Mouse (Mus musculus) adipocyte (in vitro differentiated cells): ENCODE data around the gene Slc30a9.

Experiments
- DNase-seq: peaks from one replicate; pipeline ENCODE4 v3.0.0-alpha.2; 2016; ENCODE audit warnings: low spot score

Slc30a9 gene

DNA sequence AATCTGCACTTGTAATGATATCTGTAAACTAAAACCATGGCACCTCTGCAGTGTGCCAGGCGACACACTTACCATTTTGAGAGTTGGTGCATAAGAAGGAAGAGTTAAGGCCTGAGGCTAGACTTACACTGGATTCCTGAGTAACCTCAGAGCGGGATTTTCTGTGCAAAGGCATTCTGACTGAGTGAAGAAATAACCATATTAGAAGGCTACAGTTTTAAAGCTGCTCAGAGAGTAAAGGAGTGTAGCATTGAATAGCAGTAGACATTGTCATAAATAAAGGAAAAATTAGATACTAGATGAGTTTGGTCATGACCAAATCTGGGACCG is 5.7 kb downstream of the Slc30a9 start:
- DNase-seq: no peak

DNA sequence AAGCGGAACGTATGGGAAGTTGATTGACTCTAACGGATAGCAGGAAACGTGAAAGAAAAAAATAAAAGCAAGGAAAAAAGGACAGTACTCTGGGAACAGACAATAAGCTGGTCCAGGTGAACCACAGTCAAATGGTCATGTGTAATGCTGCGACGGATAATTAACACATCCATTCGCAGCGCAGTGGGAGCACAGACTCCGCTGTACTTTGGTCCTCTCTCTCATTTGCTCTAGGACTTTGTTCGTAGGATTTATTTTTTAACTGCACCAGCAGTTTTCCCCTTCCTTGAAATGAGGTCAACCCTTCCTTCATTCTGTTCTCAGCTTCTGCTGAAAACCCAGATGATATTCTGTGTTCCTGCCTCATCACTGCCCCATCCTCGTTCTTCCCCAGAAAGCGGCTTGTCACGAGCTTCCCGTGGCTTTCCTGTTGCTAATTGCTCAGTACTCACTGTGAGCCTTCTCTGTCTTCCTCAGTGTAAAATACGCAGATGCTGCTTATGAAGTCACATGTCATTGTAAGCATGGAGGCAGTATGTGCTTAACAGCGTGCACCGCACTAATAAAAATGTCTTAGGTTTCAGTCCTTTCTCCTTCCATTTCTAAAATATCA is 15.0 kb downstream of the Slc30a9 start:
- DNase-seq: no peak

DNA sequence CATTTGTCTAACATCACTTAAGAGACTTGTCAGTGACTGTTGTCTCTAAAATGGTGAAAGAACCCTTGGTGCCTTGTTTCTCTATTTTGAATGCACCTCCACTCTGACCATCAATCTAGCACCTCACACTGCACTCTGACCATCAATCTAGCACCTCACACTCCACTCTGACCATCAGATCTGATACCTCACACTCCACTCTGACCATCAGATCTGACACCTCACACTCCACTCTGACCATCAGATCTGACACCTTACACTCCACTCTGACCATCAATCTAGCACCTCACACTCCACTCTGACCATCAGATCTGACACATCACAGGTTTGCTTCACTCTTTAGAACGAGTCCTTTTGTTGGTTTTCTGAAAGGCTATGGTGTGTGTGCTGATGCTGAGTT is 17.3 kb downstream of the Slc30a9 start:
- no peak for DNase-seq

DNA sequence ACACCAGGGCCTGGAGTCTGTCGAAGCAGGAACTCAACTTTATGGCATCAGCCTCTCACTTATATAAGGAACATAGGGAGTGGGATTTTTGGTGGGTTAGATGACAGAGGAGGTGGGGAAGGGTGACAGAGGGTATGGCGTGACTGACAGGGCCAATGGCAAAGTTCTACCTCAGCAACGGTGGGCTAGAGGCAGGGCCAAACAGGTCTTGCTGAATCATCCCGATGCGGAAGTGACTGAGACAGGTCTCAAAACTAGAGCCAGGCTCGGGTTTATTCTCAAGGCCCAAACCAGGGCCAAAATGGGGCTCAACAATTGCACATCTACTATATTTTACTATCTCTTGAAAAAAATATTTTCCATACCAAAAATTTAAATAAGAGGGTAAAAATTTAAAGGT is 34.1 kb downstream of the Slc30a9 start:
- no peak for DNase-seq

DNA sequence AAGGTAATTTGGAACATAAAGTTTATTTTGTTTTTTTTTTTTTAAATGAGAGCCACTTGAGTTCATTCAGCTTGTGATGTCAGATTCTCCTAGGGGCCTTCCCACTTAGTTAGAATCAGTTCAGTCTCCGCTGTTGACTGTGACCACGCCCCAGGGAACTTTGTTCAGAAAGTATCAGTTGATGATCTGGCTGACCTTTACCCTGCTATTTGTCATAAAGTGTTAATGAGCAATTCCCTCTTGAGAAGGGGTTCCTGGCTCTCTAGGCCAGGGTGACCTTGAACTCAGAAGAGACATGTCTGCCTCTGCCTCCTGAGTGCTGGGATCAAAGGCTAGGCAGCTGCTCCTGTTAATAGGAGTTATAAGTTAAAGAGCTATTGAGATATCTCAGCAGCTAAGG is 40.3 kb downstream of the Slc30a9 start:
- DNase-seq: no peak

DNA sequence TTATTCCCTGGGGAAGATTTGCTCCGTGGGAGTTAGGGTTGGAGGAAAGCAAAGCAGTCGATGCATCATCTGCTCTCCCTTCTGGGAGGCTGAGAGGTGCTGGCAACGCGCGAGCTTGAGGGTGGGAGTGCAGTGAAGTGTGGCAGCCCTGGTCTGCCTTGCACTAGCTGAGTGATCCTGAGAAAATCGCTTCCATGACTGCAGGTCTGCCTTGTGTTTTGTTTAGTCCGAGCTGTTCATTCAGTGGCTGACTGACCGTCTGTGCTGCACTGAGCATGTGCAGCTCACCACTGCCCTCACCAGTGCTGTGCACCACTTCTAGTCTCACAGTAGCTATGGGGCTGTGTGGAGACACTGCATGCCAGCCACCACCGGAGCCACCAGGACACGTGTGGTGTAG is 42.2 kb downstream of the Slc30a9 start:
- no peak for DNase-seq

DNA sequence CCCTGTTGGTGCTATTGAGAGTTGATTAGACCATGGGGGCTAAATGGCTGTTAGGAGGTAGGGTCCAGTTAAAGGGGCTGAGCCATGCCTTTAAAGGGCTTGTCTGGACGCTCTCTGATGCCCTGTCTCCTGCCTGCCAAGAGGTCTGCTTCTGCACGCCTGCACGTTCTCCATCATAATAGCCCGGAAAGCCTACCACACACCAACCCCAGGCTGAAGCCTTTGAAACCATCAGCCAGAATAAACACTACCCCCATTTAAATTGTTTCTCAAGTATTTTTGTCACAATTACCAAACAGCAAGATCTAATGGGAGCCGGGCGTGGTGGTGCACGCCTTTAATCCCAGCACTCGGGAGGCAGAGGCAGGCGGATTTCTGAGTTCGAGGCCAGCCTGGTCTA is 55.6 kb downstream of the Slc30a9 start:
- DNase-seq: no peak

DNA sequence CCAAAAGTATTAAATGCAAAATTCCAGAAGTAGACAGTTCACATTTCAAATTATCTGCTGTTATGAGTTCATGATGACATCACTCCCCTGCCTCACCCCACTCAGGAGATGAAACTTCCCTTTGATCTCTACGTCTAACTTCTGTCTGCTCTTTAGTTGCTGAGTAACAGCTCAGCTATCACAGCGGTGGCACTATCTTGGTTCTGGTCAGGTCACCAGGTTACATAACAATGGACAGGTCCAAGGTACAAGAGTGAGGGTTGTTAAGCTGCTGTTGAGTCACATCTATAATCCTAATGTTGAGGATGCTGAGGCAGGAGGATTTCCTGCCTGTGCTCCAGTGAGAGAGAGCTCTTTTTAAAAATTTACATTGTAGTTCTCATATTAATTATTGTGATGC is 56.2 kb downstream of the Slc30a9 start:
- no peak for DNase-seq

DNA sequence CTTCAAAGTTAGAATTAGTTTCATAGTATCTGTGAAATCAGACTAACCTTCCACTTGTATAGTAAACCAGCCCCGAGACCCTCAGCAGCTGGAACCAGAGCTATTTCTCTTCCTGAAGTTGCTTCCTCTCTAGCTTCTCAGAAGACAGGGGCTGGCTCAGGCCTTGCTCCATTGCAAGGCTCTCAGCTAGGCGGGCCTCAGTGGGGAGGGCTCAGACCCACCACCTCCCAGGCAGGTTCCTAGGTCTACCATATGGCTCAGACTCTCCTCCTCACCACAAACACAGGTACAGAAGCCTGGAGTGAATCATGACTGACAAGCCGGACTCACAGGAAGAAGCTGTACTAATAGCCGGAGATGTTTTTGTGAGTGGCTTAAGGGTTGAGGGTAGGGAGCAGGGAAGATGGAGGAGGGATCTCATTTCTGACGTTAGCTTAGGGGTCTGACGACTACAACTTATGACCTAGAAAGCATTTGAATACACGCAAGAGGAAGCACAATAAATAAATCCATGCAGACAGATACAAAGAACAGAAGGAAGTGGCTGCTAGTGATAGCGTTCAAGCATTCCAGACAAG is 70.4 kb downstream of the Slc30a9 start:
- no peak for DNase-seq

DNA sequence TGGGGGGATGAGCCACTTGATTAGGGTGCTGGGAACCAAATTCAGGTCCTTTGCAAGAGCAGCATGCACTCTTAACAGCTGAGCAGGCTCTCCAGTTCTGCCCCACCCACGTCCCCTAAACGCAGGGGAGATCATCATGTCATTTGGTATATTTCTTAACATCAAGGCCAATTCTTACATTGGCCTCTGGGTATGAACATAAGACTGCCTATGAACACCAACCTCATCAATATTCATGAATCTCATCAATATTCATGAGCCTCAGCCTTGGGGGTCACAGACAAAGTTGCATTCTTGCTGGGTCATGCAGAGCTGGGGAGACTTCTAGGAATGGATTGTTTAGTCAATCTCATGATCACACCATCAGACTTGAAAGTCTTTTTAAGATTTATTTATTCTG is 74.9 kb downstream of the Slc30a9 start:
- no peak for DNase-seq

DNA sequence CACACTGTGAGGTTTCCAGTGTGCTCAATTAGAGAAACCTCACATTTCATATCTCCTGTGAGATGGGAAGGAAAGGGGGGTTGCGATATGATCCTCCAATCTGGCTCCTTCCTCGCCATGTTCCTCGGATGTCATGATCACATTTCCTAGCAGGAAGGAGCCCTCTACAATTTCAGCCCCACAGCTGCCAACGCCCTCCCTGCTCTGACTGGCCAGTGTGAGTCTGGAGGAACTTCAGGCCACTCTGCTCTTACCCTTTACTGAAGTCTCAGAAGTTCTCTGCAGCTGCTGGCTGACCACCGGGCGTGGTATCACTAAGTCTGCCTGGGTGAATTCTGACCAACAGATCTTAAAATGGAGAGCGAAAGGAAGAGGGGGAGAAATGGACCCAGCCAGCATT is 75.8 kb downstream of the Slc30a9 start:
- no peak for DNase-seq

DNA sequence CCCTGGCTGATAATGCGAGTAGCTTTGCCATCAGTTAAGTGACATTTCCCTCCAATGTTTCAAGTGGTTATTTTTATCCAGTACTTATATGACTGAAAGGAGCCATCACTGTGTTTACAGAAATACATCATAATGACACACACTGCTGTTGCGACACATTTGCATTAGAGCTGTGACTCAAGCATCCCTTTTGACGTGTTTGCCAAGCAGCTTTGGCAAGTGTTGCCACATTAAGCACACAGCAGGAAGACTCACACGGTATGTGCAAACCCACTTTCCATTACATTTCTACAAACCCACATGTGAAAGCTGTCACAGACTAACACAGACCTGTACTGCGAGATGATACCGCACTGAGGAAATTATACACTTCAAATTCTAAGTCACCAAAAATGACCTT is 87.2 kb downstream of the Slc30a9 start:
- DNase-seq: peak; percentile 71

DNA sequence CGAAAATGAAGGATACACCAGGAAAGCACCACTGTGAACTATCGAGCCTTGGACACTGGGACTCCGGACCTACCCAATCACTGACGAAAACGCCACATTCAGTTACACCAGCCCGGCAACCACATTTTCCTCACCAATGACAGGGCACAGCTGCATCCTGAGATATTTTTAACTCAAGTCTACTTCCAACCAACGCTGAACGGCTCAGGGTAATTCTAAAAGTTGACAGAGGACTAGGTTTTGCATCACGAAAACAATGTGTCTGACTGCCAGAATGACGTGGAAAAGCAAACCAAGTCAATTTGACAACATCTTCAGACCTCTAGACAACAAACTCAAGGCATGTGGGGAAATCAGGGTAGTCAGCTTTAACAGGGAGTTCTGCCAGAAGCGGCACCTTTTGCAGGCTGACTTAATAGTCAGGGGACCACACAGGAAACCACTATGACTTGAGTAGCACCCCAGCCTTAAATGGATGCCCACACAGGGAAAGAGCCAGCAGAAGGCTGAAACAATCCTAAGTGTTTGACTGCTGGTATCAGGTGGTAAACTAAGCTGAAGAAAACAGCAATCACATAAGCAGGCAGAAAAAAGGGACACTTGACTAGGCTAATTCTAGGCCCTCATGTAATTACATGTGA is 88.6 kb downstream of the Slc30a9 start:
- no peak for DNase-seq

DNA sequence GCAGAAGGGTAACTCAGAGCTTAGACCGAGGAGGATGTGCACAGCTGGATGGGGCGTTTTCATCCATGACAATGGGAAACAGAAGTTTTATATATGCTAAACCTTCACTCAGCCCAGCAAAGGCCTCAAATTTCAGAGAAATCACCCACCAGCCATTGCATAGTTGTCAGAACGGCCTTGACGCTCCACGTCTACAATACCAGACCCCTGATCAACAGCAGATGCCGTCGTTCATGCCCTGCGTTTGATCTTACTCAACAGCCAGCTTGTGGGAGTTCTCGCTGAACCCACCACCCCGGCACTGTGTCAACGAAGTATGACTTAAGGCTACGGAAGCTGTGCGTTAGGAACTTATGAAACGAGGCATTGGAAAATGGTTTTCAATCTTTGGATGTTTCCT is 90.4 kb downstream of the Slc30a9 start:
- no peak for DNase-seq

DNA sequence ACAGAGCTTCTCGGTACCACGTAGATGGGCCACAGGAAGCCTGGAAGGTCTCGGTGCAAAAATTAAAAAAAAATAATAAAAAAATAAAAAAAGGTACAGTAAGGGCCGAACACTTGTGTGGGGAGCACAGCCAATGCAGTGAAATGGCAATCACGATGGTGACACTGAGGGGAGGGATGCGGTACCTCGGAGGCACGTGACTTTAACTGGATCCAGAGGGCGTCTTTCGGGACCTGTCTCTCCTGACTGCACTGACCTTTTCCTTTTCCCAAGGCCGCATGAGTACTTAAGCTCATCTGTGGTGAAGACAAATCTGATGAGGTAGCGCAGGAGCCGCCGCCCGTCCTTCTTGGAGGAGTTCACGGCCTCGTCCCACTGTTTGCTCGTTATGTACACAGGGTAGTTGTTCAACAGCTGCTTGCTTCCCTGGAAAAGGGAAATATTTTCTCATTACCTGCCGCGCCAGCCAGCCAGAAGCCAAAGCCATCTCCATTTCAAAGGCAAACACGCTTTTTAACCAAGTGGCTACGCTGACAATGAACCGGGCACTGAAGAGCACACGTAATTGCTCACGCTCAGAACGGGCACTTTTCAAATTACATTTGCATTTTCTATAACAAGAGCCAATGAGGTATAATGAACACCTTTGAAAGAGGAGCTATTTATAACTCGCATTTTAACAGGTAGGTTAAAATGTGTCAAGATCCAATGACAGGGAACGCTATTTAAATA is 93.3 kb downstream of the Slc30a9 start:
- no peak for DNase-seq

DNA sequence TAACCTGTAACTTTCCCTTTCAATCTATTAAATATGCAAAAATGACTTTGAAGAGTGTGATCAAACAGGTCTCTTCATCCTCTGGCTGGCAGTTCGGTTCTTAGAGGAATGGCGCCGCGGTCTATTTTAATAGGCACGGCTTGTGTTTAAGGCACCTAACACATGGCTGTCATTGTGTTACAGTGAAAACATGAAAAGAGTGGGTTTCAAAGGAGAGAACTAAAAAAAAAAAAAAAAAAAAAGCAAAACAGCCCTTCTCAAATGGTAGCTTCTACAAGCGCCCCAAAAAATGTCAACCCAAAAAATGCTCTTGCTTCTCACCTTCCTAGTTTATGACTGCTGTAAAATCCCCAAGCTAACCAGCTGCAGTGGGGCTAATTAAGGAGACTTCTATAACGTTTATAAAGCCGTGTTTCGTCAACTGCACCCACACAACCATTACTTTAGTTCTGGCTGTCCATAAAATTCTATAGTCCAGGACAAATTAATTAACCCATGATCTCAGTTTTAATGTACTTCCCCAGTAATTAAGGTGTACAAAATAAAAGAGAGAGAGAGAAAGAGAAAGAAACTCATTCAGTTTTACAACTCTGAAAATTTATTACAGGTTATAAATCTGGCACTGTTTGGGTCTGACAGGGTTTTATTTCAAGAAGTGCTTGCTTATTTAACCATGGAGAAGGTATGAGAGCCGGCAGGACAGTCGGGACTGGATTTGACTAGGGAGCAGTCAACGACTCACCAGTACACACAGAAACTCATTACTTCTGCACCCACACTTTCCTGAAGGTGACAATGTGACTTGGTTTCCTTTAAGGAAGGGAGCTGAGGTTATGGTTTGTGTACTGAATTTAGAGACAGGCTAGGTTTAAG is 94.1 kb downstream of the Slc30a9 start:
- DNase-seq: no peak

DNA sequence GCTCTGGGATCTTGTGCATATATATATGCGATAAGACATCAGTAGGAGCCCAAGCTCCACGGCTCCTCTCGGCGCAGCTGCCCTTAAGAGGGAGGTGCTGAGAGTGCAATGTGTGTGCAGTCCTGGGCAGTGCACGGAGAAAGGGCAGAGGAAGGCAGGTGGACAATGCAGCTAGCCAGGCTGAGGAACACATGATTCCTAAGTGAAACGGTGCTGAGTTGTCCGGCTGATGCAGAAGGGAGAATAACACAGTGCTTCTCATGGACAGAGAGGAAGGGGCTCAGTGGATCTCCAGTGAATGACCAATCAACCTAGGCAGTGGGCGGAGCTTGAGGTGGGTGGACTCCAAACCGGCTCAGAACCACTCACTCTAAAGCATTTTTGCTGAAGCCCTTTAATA is 94.9 kb downstream of the Slc30a9 start:
- no peak for DNase-seq

DNA sequence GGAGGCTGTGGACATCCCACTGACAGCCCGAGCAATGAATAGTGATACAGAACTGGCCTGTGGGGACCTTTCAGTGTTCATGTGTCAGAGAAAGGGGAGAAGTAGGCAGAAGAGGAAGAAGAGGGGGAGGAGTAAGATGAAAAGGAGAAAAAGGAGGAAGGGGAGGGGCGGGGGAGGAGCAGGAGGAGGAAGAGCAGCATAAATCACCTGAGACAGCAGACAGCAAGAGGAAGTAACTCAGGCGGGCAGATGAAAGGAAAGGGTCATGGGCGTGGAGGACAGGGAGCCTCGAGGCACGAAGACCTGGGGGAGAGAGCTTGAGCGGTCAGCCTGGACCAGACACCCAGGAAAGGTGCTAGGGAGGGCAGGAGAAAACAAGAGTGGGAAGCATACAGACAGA is 97.6 kb downstream of the Slc30a9 start:
- DNase-seq: no peak

DNA sequence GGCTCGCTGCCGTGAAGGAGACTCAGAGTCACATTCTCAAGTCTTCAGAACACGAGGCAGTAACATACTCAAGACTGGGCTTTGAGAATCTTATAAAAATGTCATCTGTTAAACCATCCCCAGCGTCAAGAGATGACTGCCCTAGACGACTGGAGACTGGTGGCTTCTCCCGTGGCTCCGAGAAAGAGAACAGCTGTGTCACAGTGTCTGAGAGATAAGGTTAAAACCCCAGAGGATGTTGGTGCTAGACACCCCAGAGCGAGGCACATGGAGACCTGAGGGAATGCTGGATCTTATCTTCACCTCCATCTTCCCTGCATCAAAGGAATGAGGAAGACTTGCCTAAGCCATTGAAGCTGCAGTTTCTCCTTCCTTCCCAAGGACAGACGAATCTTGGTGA is 98.2 kb downstream of the Slc30a9 start:
- no peak for DNase-seq
